Mouse (Mus musculus): ENCODE measurements at regions not wholly inside any gene's neighbourhood (a gene's known extent, or its start where the extent isn't known, plus 50 kb on each side); places are given as distances from the start of the nearest gene placed in this dataset.

DNA sequence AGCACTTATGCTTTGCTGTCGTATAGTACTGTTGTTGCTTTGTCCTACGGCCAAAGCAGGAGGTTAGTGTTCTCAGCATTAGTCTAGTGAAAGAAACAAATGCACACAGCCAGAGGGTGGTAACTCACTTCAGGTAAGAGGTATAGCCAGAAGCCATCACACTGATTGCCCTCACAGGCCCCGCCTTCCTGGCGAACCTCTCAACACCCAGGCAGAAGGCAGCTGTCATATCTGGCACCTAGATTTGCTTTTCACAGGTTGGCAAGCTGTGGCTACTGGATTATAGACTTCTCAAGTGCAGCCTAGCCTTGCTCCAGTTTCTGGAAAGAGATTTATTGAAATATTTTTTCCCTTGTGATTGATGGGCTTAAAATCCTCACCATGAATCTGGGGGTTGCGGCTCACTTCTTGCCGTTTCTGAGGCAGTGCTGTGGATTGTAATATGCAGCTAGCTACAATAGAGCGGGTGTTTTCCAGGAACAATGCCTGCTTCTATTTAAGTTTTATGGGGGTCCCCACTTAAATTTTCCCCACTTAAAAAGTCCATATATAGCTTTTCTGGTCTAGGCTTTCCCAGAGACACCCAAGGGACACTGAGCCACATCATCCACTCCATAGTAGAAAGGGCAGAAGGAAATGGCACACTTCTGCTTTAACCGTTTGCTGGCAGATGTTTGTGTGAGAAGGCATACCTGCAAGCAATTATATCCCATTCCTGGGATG, 109.1 kb upstream of the Tmc3 start:
- Histone ChIP-seq H3K4me1 (ENCODE audit: control insufficient read depth, insufficient read depth, insufficient read length) (no peaks in the 10 kb centered on the region), H3K36me3 (ENCODE audit: control insufficient read depth, insufficient read depth, low read length) (no peaks in the 10 kb centered on the region), H3K4me3 (ENCODE audit: extremely low read depth, insufficient read depth, insufficient read length) (no peak overlapping the region), H3K27ac (ENCODE audit: insufficient read depth, low read length) (no peak overlapping the region), H3K27me3 (ENCODE audit: control insufficient read depth, insufficient read depth, low read length) (no peaks in the 10 kb centered on the region)
- WGBS, result 75% methylated on average over 8 of the region's 8 CpGs
- DNase-seq (ENCODE audit: low read depth in 1 of 2, low spot score in 2 of 2), result no peak
- TF ChIP-seq POLR2A (IDR thresholded peaks at IDR 0.05; ENCODE audit: low read depth, low read length) (no peak), CTCF (IDR thresholded peaks at IDR 0.05; ENCODE audit: extremely low read depth, insufficient read depth, insufficient read length, insufficient replicate concordance) (no peak)

DNA sequence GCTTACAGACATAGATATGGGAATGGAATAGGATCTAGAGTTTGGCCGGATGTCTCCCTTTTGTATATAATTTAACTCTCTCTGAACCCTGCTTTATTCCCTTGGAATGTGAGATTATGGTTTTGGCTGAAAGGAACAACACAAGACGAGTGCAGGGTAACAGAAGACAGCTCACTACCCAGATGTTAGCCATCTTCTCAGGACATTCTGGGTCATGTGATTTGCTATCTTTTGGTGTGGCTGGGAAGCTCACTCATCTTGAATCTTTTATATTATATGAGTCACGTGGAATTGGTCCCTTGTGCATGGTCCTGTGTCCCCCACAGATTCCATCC, 108.6 kb upstream of the Tmc3 start:
- WGBS, result 71% methylated on average over 3 of the region's 3 CpGs
- H3K27me3 ChIP-seq (ENCODE audit: control insufficient read depth, insufficient read depth, low read length), result no peaks in the 10 kb centered on the region
- H3K4me1 ChIP-seq (ENCODE audit: control insufficient read depth, insufficient read depth, insufficient read length), result no peaks in the 10 kb centered on the region
- no peak for DNase-seq (ENCODE audit: low read depth in 1 of 2, low spot score in 2 of 2)
- H3K27ac ChIP-seq (ENCODE audit: insufficient read depth, low read length), result no peak overlapping the region
- H3K36me3 ChIP-seq (ENCODE audit: control insufficient read depth, insufficient read depth, low read length), result no peaks in the 10 kb centered on the region
- no peak for TF ChIP-seq POLR2A (IDR thresholded peaks at IDR 0.05; ENCODE audit: low read depth, low read length)
- H3K4me3 ChIP-seq (ENCODE audit: extremely low read depth, insufficient read depth, insufficient read length), result no peak overlapping the region

DNA sequence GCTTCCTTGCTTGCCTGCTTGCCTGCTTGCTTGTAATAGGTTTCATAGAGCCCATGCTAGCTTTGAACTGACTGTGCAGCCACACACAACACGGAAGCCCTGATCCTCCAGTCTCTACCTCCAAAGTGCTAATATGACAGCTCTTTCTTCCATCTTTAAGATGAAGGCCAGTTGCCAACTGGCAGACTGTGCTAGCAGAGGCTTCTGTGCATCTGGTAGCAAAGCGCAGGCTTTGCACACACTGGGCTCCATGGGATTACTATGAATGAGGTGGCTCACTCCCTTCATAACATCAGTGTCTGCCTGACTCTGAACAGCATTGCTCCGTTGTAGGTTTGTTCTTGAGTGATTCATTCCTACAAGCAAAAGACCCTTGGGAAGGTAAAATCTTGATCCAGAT, 107.9 kb upstream of the Tmc3 start:
- no peaks in the 10 kb centered on the region for H3K4me1 ChIP-seq (ENCODE audit: control insufficient read depth, insufficient read depth, insufficient read length)

DNA sequence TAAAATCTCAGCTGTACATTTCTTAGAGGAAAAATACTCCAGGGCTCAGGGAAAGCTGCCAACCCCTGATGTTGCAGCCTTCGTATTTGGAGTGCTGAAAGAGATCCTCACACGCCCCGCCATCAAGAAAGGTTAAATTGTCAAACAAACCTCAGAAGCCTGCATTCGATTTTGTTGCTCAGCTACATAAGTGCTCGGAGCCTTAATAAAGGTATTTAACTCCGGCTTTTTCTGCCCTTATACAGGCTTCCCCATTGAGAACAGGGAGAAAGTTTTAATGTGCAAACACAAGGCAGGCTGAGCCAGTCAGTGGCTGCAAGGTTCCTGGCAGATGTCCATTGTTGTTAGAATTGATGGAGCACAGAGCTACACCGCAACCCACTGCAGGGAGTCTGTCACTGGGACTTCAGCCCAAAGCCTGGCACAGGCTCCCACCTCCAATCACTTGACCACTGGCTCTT, 107.0 kb upstream of the Tmc3 start:
- Histone ChIP-seq H3K4me3 (ENCODE audit: extremely low read depth, insufficient read depth, insufficient read length) (no peak overlapping the region), H3K4me1 (ENCODE audit: control insufficient read depth, insufficient read depth, insufficient read length) (0 out of 2 replicates have a peak, but pooled peaks cover 2% of the 10 kb centered on the region), H3K27me3 (ENCODE audit: control insufficient read depth, insufficient read depth, low read length) (no peaks in the 10 kb centered on the region), H3K36me3 (ENCODE audit: control insufficient read depth, insufficient read depth, low read length) (no peaks in the 10 kb centered on the region), H3K27ac (ENCODE audit: insufficient read depth, low read length) (no peak overlapping the region)
- TF ChIP-seq POLR2A (IDR thresholded peaks at IDR 0.05; ENCODE audit: low read depth, low read length) (no peak), CTCF (IDR thresholded peaks at IDR 0.05; ENCODE audit: extremely low read depth, insufficient read depth, insufficient read length, insufficient replicate concordance) (no peak)
- DNase-seq (ENCODE audit: low read depth in 1 of 2, low spot score in 2 of 2), result no peak
- 85% methylated on average over 7 of the region's 7 CpGs for WGBS

More for the DNA sequence above, 107.9 kb upstream of the Tmc3 start:
- no peak for TF ChIP-seq POLR2A (IDR thresholded peaks at IDR 0.05; ENCODE audit: low read depth, low read length)
- no peak for TF ChIP-seq CTCF (IDR thresholded peaks at IDR 0.05; ENCODE audit: extremely low read depth, insufficient read depth, insufficient read length, insufficient replicate concordance)
- H3K4me3 ChIP-seq (ENCODE audit: extremely low read depth, insufficient read depth, insufficient read length), result no peak overlapping the region
- no peaks in the 10 kb centered on the region for H3K36me3 ChIP-seq (ENCODE audit: control insufficient read depth, insufficient read depth, low read length)
- WGBS, result 93% methylated on average over 3 of the region's 3 CpGs
- H3K27ac ChIP-seq (ENCODE audit: insufficient read depth, low read length), result no peak overlapping the region
- DNase-seq (ENCODE audit: low read depth in 1 of 2, low spot score in 2 of 2), result no peak
- H3K27me3 ChIP-seq (ENCODE audit: control insufficient read depth, insufficient read depth, low read length), result no peaks in the 10 kb centered on the region

DNA sequence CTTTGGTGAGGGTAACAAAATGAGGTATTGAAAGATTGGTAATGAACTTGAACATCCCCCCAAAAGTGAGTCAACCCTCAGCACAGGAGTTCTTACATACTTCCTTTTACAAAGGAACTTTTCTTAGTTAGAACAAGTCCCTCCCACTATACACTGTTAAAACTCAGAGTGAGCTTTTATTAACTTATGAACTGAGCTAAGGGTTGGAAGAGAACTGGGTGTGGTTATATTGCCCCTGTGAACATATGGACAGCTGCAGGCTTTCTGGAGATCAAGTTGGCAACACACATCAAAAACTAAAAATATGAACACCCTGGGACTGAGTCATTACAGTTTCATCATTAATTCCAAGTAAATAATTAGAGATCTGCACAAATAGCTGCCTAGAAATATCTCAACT, 103.1 kb upstream of the Tmc3 start:
- Histone ChIP-seq H3K27me3 (ENCODE audit: control insufficient read depth, insufficient read depth, low read length) (no peaks in the 10 kb centered on the region), H3K4me1 (ENCODE audit: control insufficient read depth, insufficient read depth, insufficient read length) (peaks cover 13% of the 10 kb centered on the region; the same call in 1 of the 2 replicates), H3K36me3 (ENCODE audit: control insufficient read depth, insufficient read depth, low read length) (no peaks in the 10 kb centered on the region), H3K4me3 (ENCODE audit: extremely low read depth, insufficient read depth, insufficient read length) (no peak overlapping the region), H3K27ac (ENCODE audit: insufficient read depth, low read length) (no peak overlapping the region)
- TF ChIP-seq POLR2A (IDR thresholded peaks at IDR 0.05; ENCODE audit: low read depth, low read length), result no peak
- TF ChIP-seq CTCF (IDR thresholded peaks at IDR 0.05; ENCODE audit: extremely low read depth, insufficient read depth, insufficient read length, insufficient replicate concordance), result no peak
- no peak for DNase-seq (ENCODE audit: low read depth in 1 of 2, low spot score in 2 of 2)

DNA sequence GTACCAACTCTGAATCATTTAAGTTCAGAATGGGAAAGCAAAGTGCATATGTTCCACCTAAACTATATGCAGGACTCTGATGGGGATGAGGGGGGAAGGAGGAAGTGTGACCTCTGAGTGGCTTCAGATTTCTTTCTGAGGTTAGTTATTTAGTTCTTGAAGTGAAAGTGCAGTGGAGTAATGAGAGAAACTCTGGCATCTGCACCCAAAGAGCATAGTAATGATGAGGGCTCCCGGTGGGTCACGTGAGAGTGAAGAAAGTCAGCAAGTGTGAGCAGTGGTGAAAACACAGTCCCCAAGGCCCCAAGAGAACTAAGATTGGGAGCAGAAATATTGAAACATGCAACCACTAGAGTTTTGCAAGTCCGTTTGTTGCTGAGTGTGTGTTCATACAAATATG, 102.5 kb upstream of the Tmc3 start:
- no peak overlapping the region for H3K27ac ChIP-seq (ENCODE audit: insufficient read depth, low read length)
- no peaks in the 10 kb centered on the region for H3K27me3 ChIP-seq (ENCODE audit: control insufficient read depth, insufficient read depth, low read length)
- peaks cover 13% of the 10 kb centered on the region; the same call in 1 of the 2 replicates for H3K4me1 ChIP-seq (ENCODE audit: control insufficient read depth, insufficient read depth, insufficient read length)
- WGBS, result 18% methylated on average over 3 of the region's 3 CpGs
- TF ChIP-seq POLR2A (IDR thresholded peaks at IDR 0.05; ENCODE audit: low read depth, low read length) (no peak), CTCF (IDR thresholded peaks at IDR 0.05; ENCODE audit: extremely low read depth, insufficient read depth, insufficient read length, insufficient replicate concordance) (no peak)
- no peaks in the 10 kb centered on the region for H3K36me3 ChIP-seq (ENCODE audit: control insufficient read depth, insufficient read depth, low read length)
- no peak overlapping the region for H3K4me3 ChIP-seq (ENCODE audit: extremely low read depth, insufficient read depth, insufficient read length)
- DNase-seq (ENCODE audit: low read depth in 1 of 2, low spot score in 2 of 2), result no peak

DNA sequence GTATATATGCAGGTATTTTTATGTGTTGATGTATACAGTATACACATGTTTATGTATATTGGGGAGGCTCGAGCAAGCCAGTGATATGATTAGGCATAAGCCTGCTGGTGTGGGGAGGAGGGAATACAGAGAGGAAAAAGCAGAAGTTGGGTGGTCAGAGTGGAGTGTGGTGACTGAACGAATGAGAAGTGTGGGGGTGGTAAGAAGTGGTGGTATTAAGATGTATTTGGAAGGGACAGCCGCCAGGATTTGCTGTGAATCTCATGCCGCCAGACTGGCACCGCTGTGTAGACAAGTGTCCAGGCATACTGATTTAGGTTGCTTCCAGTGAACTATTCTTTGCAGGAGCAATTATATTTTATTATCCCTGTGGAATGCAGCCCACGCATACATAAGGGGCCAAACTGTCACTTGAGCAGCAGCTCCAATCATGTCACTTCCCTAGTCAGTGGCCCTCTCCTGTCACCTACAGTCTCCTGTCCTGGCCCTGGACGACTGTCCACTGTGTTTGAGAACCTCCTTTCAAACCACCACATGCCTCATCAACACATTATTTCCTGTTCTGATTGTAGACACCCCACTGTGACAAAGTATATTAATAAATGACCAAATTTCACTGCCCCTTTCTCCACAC, 101.9 kb upstream of the Tmc3 start:
- H3K27me3 ChIP-seq (ENCODE audit: control insufficient read depth, insufficient read depth, low read length), result no peaks in the 10 kb centered on the region
- no peak for DNase-seq (ENCODE audit: low read depth in 1 of 2, low spot score in 2 of 2)
- no peak overlapping the region for H3K4me3 ChIP-seq (ENCODE audit: extremely low read depth, insufficient read depth, insufficient read length)
- WGBS, result 17% methylated on average over 7 of the region's 7 CpGs
- no peaks in the 10 kb centered on the region for H3K36me3 ChIP-seq (ENCODE audit: control insufficient read depth, insufficient read depth, low read length)
- no peak for TF ChIP-seq POLR2A (IDR thresholded peaks at IDR 0.05; ENCODE audit: low read depth, low read length)
- no peak for TF ChIP-seq CTCF (IDR thresholded peaks at IDR 0.05; ENCODE audit: extremely low read depth, insufficient read depth, insufficient read length, insufficient replicate concordance)
- H3K27ac ChIP-seq (ENCODE audit: insufficient read depth, low read length), result no peak overlapping the region
- peaks cover 13% of the 10 kb centered on the region; the same call in 1 of the 2 replicates for H3K4me1 ChIP-seq (ENCODE audit: control insufficient read depth, insufficient read depth, insufficient read length)

Measured in spleen, adult 2 months (tissue).